Mouse (Mus musculus) lung, adult 18-20 months (tissue): Measurements from ENCODE around the gene Nutm1.
"Not testable (repeated sequence)": the region's sequence is repeated elsewhere in the genome, so short reads cannot be mapped to it uniquely, and the experiment has no call there.

ENCODE experiments used
- DNase-seq, 2 experiments: peaks; one replicate each; pipeline ENCODE4 v3.0.0; 2022; ENCODE audit warnings: mixed read lengths in 2 of 2

Nutm1 gene

GRCm38 (mm10) chr2:112259241-112259962, at the start of gene Nutm1:
TSS of gene Nutm1 (minus strand) at chr2:112259291.
- no peak for DNase-seq

- no peak for DNase-seq
Measured at GRCm38 (mm10) chr2:112308671-112309070, 49.6 kb upstream of the Nutm1 start.

- DNase-seq, result no peak
Measured at GRCm38 (mm10) chr2:112298221-112298620, 39.1 kb upstream of the Nutm1 start.

- DNase-seq, result no peak
Measured at GRCm38 (mm10) chr2:112296211-112296610, 37.1 kb upstream of the Nutm1 start.

GRCm38 (mm10) chr2:112292823-112293222, 33.7 kb upstream of the Nutm1 start:
- DNase-seq, result no peak

GRCm38 (mm10) chr2:112289507-112289906, 30.4 kb upstream of the Nutm1 start:
- DNase-seq, result no peak

- peak in 1 of 2 experiments; percentile 12 for DNase-seq
Measured at GRCm38 (mm10) chr2:112287059-112287458, 28.0 kb upstream of the Nutm1 start.

GRCm38 (mm10) chr2:112286062-112286461, 27.0 kb upstream of the Nutm1 start:
- not testable (repeated sequence) for DNase-seq

- no peak for DNase-seq
Measured at GRCm38 (mm10) chr2:112285031-112285390, 25.9 kb upstream of the Nutm1 start.

GRCm38 (mm10) chr2:112284363-112285030, 25.4 kb upstream of the Nutm1 start:
- DNase-seq, result peak; percentile 79 to 85

GRCm38 (mm10) chr2:112282846-112283245, 23.8 kb upstream of the Nutm1 start:
- no peak for DNase-seq

GRCm38 (mm10) chr2:112276870-112277269, 17.8 kb upstream of the Nutm1 start:
- no peak for DNase-seq

- DNase-seq, result no peak
Measured at GRCm38 (mm10) chr2:112273474-112273873, 14.4 kb upstream of the Nutm1 start.

- DNase-seq, result no peak
Measured at GRCm38 (mm10) chr2:112272909-112273308, 13.8 kb upstream of the Nutm1 start.

- DNase-seq, result no peak
Measured at GRCm38 (mm10) chr2:112270011-112270410, 10.9 kb upstream of the Nutm1 start.

- DNase-seq, result no peak
Measured at GRCm38 (mm10) chr2:112267547-112268269, 8.6 kb upstream of the Nutm1 start.

- DNase-seq, result no peak
Measured at GRCm38 (mm10) chr2:112266780-112267179, 7.7 kb upstream of the Nutm1 start.

GRCm38 (mm10) chr2:112266242-112266592, 7.1 kb upstream of the Nutm1 start, which contains the start of gene Gm21985:
TSS of gene Gm21985 (plus strand) at chr2:112266314.
- DNase-seq, result peak; percentile 64 to 70

GRCm38 (mm10) chr2:112265448-112266241, 6.6 kb upstream of the Nutm1 start, which contains the start of gene Slc12a6:
TSS of gene Slc12a6 (plus strand) at chr2:112265825.
- peak; percentile 96 for DNase-seq

- no peak for DNase-seq
Measured at GRCm38 (mm10) chr2:112264364-112264763, 5.3 kb upstream of the Nutm1 start.

- DNase-seq, result no peak
Measured at GRCm38 (mm10) chr2:112262779-112263295, 3.7 kb upstream of the Nutm1 start.
